Mouse (Mus musculus) limb, embryonic 14.5 days (tissue): ENCODE measurements around the gene Kctd6. TPM values are rescaled to one million over a fixed set of nuclear protein-coding genes. Genes with fewer than 3 reads are reported as not detected.
"Not testable (repeated sequence)": the region's sequence is repeated elsewhere in the genome, so short reads cannot be mapped to it uniquely, and the experiment has no call there.

Experiments used
- ATAC-seq: fragments of 200-750 bp; cut with Nextera tagmentation; 2 replicates; pipeline ENCODE4 v1.8.0; 2017; ENCODE audit warnings: low read depth, moderate number of reproducible peaks, moderate TSS enrichment; ENCODE audit not compliant: low FRiP score
- DNase-seq: peaks from one replicate; pipeline ENCODE4 v3.0.0-alpha.2; 2015; ENCODE audit warnings: low spot score
- H3K27ac ChIP-seq: fragments of 300-500 bp; sonication (generic); replicated peaks from 2 replicates; pipeline ENCODE4 v1.5.1; 2014; ENCODE audit warnings: low read depth, mild to moderate bottlenecking, low read length, moderate library complexity, mixed read lengths
- H3K27me3 ChIP-seq: fragments of 300-500 bp; sonication (generic); 2 replicates; pipeline ENCODE4 v1.6.1; 2014; ENCODE audit warnings: low read length, mixed read lengths; ENCODE audit not compliant: control insufficient read depth, insufficient read depth
- H3K36me3 ChIP-seq: fragments of 300-500 bp; sonication (generic); 2 replicates; pipeline ENCODE4 v1.6.1; 2014; ENCODE audit warnings: mild to moderate bottlenecking, low read length, moderate library complexity, mixed read lengths; ENCODE audit not compliant: control insufficient read depth, insufficient read depth
- H3K4me1 ChIP-seq: fragments of 300-500 bp; sonication (generic); 2 replicates; pipeline ENCODE4 v1.6.1; 2014; ENCODE audit warnings: antibody characterized with exemption, low read length, mixed read lengths; ENCODE audit not compliant: control insufficient read depth, insufficient read depth
- H3K4me2 ChIP-seq: fragments of 300-500 bp; sonication (generic); replicated peaks from 2 replicates; pipeline ENCODE4 v1.6.1; 2014; ENCODE audit warnings: low read depth, mild to moderate bottlenecking, low read length, moderate library complexity; ENCODE audit not compliant: severe bottlenecking
- H3K4me3 ChIP-seq: fragments of 300-500 bp; sonication (generic); replicated peaks from 2 replicates; pipeline ENCODE4 v1.5.1; 2014; ENCODE audit warnings: low read length
- H3K9ac ChIP-seq: fragments of 300-500 bp; sonication (generic); 2 replicates; pipeline ENCODE4 v1.6.1; 2014; ENCODE audit warnings: mild to moderate bottlenecking, low read depth, low read length, moderate library complexity; ENCODE audit not compliant: severe bottlenecking
- H3K9me3 ChIP-seq: fragments of 300-500 bp; sonication (generic); 2 replicates; pipeline ENCODE4 v1.6.1; 2016; ENCODE audit warnings: low read length; ENCODE audit not compliant: control insufficient read depth
- POLR2A ChIP-seq: fragments of 200-500 bp; IDR thresholded peaks from 2 replicates; pipeline ENCODE4 v1.8.0; 2012; ENCODE audit warnings: inconsistent platforms, mild to moderate bottlenecking, moderate library complexity, borderline replicate concordance; ENCODE audit not compliant: insufficient read depth, insufficient read length; ENCODE audit errors: extremely low read depth
- WGBS: fragments of 180-500 bp; shearing (Covaris S2); extraction: QIAGEN DNeasy Blood & Tissue Kit; methylation state at CpG from one replicate; pipeline ENCODE4 v1.1.7; 2014; 5-methylcytosine and 5-hydroxymethylcytosine counted together
- polyA plus RNA-seq, 2 experiments: library from polyadenylated mRNA; depleted of rRNA in 1 of 2; stranded (reverse) in 1 of 2; unstranded in 1 of 2; fragments of >200 nt; fragmentation: Nextera tagmentation in 1 of 2; extraction: Ambion mirVana in 1 of 2; gene quantifications; 2 replicates each; pipeline versions ENCODE4 v1.2.1 to v1.2.3; 2012 to 2014

Kctd6 gene
- 11.2 and 12.3 TPM in 2 replicates for polyA plus RNA-seq (2012; rRNA removed)
- polyA plus RNA-seq (2014; fragmentation: Nextera tagmentation; extraction: Ambion mirVana), result 15.8 and 19.5 TPM in 2 replicates

DNA sequence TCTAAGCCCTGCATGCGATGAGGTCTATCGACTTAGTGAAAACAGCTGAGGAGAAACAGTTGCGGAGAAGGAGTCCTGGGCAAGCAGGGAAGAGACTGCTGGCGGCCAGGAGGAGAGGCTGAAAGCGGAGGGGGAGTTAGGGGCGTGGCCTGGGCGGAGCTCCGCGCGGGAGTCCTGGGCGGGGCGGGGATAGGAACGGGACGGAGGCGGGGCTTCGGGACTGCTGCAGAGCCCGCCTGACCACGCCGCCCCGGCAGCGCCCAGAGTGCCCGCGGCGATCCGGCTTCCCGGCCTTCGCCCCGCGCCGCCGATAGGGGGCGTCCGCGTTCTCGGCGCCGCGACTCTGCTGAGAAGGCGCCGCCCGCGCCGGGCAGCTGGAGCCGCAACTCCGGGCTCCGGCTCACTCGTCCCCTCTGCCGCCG, at the start of gene Kctd6:
Kctd6 (plus strand) TSS at position 338 of the 422 bp plus-strand sequence.
- Histone ChIP-seq H3K9ac (peak within 1 kb of the TSS; percentile 89), H3K4me1 (peaks cover 16% of the 10 kb centered on the region), H3K27ac (peak within 1 kb of the TSS; percentile 85), H3K36me3 (no peaks in the 10 kb centered on the region), H3K4me2 (peak within 1 kb of the TSS; percentile 86), H3K4me3 (peak within 1 kb of the TSS; percentile 65), H3K27me3 (no peaks in the 10 kb centered on the region), H3K9me3 (no peaks in the 10 kb centered on the region)
- peak; percentile 97 for ATAC-seq
- DNase-seq, result peak; percentile 97
- WGBS, result 1% methylated on average over 16 of the region's 49 CpGs
- no peak for TF ChIP-seq POLR2A

- 81% methylated on average over 7 of the region's 7 CpGs for WGBS
- H3K4me1 ChIP-seq, result no peaks in the 10 kb centered on the region
- peaks cover 91% of the 10 kb centered on the region for H3K36me3 ChIP-seq
- no peak for DNase-seq
- no peak overlapping the region for H3K4me3 ChIP-seq
- no peaks in the 10 kb centered on the region for H3K27me3 ChIP-seq
- H3K27ac ChIP-seq, result no peak overlapping the region
- H3K4me2 ChIP-seq, result no peak overlapping the region
- no peak for ATAC-seq
- H3K9me3 ChIP-seq, result no peaks in the 10 kb centered on the region
- TF ChIP-seq POLR2A, result no peak
- no peak overlapping the region for H3K9ac ChIP-seq
Observed at GRCm38 (mm10) chr14:8164463-8164862, 49.5 kb upstream of the Kctd6 start.

DNA sequence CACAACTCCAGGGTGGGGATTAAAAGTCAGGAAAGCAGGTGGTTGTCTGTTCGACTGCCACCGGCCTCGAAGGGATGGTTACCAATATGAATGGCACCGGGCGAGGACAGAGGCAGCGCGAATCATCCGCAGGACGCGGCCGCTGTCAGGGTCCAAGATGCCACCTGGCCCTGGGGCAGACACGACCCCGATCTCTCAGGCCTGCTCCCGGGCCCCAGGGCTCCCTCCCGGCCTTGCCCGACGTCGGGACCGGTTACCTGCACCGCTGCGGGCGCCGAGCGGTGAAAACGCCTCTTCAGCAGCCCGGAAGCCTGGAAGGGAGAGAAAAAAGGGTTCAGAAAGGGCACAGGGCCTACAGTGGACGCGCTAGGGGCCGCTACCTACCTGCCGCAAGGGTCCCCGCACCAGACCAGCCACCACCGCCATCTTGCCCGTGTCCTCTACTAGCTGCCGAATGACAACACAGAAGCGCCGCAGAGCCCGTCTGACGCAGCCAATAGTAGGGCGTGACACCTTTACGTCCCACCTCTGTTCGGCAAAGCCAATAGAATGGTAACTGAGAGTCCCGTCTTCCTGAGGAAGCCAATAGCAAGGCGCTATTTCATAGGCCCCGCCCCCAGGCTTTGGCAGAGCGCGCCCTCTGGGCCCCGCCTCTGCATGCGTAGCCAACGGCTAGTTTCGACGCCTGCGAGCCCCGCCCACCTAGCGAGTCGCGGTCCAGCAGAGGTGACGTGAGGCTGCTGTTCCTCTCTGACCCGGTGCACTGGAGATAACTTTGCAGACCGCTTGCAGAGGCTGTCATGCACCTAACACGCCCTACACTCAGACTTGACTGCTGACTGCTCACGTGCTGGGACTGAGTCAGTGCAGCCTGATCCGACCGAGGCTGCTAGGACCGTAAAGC, 41.2 kb upstream of the Kctd6 start, which contains the start of gene Pdhb:
Pdhb (minus strand) TSS at position 519 of the 904 bp plus-strand sequence.
- WGBS, result under 1% methylated on average over 62 of the region's 64 CpGs
- DNase-seq, result peak; percentile 99
- peak within 1 kb of the TSS; percentile 68; the same call in 1 of the 2 replicates for H3K27ac ChIP-seq
- peak; percentile 13; the same call in 1 of the 2 replicates for TF ChIP-seq POLR2A
- peaks cover 31% of the 10 kb centered on the region for H3K36me3 ChIP-seq
- no peaks in the 10 kb centered on the region for H3K9me3 ChIP-seq
- H3K4me3 ChIP-seq, result peak within 1 kb of the TSS; percentile 71
- peaks cover 7% of the 10 kb centered on the region; the same call in 1 of the 2 replicates for H3K4me1 ChIP-seq
- peak within 1 kb of the TSS; percentile 85 for H3K9ac ChIP-seq
- H3K4me2 ChIP-seq, result peak within 1 kb of the TSS; percentile 64
- H3K27me3 ChIP-seq, result no peaks in the 10 kb centered on the region
- peak; percentile 100 for ATAC-seq

GRCm38 (mm10) chr14:8173542-8174250, 40.2 kb upstream of the Kctd6 start:
- WGBS, result 39% methylated on average over 7 of the region's 7 CpGs
- peak overlapping the region; percentile 64 for H3K4me2 ChIP-seq
- peak overlapping the region; percentile 65; the same call in 1 of the 2 replicates for H3K27ac ChIP-seq
- ATAC-seq, H3K4me1 ChIP-seq, H3K9me3 ChIP-seq, H3K27me3 ChIP-seq: not testable (repeated sequence)
- 0 out of 2 replicates have a peak overlapping the region, but pooled peaks have one; percentile 31 for H3K9ac ChIP-seq
- peak overlapping the region; percentile 71 for H3K4me3 ChIP-seq
- peaks cover 22% of the 10 kb centered on the region for H3K36me3 ChIP-seq
- DNase-seq, result peak; percentile 28

DNA sequence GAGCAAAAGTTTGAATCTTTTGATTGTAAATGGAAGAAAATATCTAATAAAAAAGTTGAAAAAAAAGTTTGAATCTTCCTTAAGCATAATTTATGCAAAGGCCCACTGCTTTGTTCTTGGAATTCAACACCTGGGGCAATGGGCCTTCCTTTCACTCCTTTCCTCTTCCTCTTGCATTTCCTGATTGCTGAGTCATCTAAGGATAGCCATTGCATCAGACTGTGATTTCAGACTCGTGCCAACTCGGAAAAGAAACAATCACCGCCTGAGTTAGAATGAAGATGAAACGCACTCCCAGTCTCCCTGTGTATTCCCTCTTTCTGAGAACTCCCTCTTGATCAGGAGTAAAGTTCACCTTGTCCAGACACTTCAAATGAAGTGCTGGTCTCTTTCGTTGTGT, 39.3 kb upstream of the Kctd6 start:
- no peak overlapping the region for H3K4me3 ChIP-seq
- H3K36me3 ChIP-seq, result peaks cover 13% of the 10 kb centered on the region; the same call in 1 of the 2 replicates
- DNase-seq (no peak), ATAC-seq (no peak)
- H3K9me3 ChIP-seq, result no peaks in the 10 kb centered on the region
- peaks cover 7% of the 10 kb centered on the region; the same call in 1 of the 2 replicates for H3K4me1 ChIP-seq
- WGBS, result 83% methylated on average over 5 of the region's 5 CpGs
- H3K27me3 ChIP-seq, result no peaks in the 10 kb centered on the region
- H3K9ac ChIP-seq, result no peak overlapping the region
- H3K27ac ChIP-seq, result no peak overlapping the region
- no peak overlapping the region for H3K4me2 ChIP-seq
- no peak for TF ChIP-seq POLR2A
